Mouse (Mus musculus): Measurements from ENCODE around the gene Cradd.

The Cradd gene

GRCm38 (mm10) chr10:95275488-95275887, 48.4 kb downstream of the Cradd start:
- in situ Hi-C loops (cut with MboI, MseI): no loop called here

DNA sequence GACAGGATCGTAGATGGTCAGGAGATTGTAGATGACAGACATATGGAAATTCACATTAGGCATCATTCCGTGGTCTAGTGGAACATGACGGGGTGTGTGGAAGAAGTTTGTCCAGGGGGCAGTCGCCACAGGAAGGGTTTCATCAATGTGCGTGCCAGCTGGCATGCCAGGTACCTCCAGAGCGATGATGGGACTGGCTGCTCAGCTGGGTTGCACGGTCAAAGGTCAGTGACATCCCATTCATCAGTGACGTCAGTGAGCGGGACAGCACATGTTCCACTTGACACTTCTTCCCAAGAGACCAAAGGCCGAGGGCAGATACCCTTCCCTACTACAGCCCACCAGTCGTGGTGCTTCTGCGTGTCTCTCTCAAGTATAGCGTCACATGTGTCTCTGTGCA, 50.7 kb downstream of the Cradd start:
- in situ Hi-C loops (cut with MboI, MseI): no loop called here

DNA sequence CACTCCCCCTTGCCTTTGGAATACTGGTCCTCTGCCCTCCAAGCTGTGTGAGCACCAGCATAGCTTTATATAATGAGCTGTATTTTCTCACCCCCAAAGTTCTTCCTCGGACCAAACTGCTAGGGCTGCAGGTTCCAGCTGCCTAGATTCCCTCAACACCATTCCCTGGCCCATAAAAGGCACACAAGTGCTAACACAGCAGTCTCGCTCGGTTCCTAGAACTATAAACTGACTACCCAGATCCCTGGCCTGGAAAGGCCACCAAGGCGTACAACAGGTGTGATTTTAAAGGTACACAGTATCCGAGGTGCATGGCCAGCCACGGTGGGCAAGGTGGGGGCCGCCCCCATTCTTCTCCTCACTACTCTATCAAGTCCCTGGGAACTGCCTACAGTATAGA, 54.8 kb downstream of the Cradd start:
- in situ Hi-C loops (cut with MboI, MseI): no loop called here

- in situ Hi-C loops (cut with MboI, MseI): no loop called here
Observed at GRCm38 (mm10) chr10:95268366-95268765, 55.6 kb downstream of the Cradd start.

DNA sequence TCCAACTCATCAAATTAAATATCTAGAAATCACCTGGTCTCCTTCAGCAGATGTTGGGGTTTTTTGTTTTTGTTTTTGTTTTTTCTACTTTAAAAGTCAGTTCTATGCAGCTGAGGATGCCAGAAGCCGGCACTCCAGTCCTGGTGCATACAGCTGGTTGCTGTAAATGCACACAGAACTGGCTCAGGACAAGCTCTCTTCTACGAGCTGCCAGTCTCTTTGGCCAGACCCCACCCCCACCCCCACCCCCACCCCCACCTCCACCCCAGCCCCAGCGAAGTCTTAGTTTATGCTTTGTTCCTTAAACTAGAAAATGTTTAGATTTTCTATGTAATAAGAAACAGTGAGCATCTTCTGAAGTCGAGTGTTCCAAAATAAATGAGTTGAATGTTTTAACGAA, 57.0 kb downstream of the Cradd start:
- in situ Hi-C loops (cut with MboI, MseI): no loop called here

DNA sequence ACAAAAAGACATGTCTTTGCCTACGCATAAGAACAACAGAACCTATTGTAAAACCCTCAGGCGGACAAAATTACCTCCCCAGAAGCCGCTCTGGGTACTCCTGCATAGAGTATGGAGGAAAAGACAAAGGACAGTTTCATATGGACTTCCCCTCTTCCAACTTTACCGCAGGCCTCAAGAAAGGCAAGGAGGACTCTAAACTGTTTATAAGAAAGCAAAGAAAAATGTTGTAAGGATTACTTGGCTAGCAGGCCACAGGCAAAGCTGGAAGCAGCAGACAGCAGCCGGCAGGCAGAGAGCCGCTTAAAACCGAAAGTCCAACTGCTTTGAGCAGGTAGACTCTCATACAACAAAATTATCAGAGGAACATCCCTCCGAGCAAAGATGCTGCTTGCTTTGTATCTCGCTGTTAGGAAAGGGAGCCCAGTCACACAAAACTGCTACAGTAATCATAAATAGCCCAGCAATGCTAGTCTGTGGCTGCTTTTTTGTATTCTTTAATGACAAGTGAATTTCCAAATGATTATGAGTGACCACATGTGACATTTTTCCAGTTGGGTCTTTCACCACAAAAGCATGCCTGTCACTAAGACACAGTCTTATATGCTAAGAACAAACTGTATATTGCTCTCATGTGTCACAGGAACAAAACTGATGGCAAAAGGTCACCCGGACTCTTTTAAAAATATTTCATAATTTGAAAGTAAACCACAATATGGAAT, 57.7 kb downstream of the Cradd start:
- in situ Hi-C loops (cut with MboI, MseI): no loop called here

- in situ Hi-C loops (cut with MboI, MseI): no loop called here
Observed at GRCm38 (mm10) chr10:95265576-95265975, 58.4 kb downstream of the Cradd start.

- in situ Hi-C loops (cut with MboI, MseI): no loop called here
Observed at GRCm38 (mm10) chr10:95264485-95265321, 59.2 kb downstream of the Cradd start.

GRCm38 (mm10) chr10:95262388-95262787, 61.5 kb downstream of the Cradd start:
- in situ Hi-C loops (cut with MboI, MseI): no loop called here

DNA sequence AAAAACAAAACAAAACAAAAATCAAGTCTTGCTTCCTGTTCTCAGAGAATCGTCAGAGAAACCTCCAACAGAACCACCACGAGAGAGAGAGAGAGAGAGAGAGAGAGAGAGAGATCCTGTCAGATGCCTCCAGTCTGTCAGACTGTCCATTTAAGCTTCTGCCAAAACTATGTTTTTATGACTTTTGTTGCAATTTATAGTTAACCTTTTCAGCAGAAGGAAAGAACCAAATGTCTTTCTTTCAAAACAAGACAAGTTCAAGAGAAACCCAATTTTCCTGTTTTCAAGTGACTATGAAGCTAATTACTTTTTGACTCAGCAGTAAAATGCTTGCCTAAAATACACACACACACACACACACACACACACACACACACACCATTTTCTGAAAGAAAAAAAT, 62.7 kb downstream of the Cradd start:
- in situ Hi-C loops (cut with MboI, MseI): no loop called here

- in situ Hi-C loops (cut with MboI, MseI): no loop called here
Observed at GRCm38 (mm10) chr10:95260420-95260819, 63.5 kb downstream of the Cradd start.

- in situ Hi-C loops (cut with MboI, MseI): no loop called here
Observed at GRCm38 (mm10) chr10:95258471-95259155, 65.3 kb downstream of the Cradd start.

- in situ Hi-C loops (cut with MboI, MseI): no loop called here
Observed at GRCm38 (mm10) chr10:95257979-95258378, 66.0 kb downstream of the Cradd start.

GRCm38 (mm10) chr10:95256095-95256494, 67.8 kb downstream of the Cradd start:
- in situ Hi-C loops (cut with MboI, MseI): no loop called here

GRCm38 (mm10) chr10:95255018-95255680, 68.8 kb downstream of the Cradd start:
- in situ Hi-C loops (cut with MboI, MseI): no loop called here

DNA sequence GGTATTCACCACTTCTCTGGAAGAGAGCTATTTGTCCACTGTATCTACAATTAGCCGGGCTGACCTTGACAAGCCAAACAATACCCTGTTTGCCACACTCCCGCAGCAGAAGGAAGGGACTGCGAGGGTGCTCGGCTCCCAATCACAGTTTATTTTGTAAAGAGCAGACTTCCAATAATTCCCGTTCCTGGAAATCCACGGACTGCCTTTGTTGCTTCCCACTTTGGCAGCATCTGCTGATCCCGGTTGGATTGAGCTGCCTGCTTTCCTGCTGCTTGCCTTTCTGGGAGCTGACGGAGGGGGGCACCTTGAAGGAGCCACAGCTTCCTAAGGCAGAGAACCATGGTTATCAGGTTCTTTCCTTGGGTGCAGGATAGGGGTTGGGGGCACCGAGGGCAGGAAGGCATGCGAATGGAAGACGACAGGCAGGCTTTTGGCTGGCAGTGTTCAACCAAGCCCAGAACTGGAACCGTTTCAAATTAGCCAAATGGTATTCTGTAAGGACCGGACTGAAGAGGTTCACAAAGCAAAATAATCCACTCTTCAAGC, 69.4 kb downstream of the Cradd start:
- in situ Hi-C loops (cut with MboI, MseI): no loop called here

DNA sequence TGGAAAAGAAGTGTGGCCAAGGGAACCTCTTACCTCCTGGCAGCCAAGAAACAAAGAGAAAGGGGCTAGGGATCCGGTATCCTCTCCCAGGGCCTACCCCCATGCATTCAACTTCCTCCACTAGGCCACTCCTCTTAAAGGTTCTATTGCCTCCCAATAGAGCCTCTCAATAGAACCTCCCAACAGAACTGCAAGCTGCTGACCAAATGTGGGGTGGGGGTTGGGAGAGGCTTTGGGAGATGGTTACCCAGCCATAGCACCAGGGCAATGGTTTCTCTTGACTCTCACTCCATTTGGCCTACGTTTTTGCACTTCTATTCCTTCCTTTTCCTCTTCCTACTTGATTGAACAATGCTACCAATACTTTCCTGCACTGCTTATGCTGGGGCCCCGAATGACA, 69.9 kb downstream of the Cradd start:
- in situ Hi-C loops (cut with MboI, MseI): no loop called here

- in situ Hi-C loops (cut with MboI, MseI): no loop called here
Observed at GRCm38 (mm10) chr10:95251674-95252073, 72.3 kb downstream of the Cradd start.

DNA sequence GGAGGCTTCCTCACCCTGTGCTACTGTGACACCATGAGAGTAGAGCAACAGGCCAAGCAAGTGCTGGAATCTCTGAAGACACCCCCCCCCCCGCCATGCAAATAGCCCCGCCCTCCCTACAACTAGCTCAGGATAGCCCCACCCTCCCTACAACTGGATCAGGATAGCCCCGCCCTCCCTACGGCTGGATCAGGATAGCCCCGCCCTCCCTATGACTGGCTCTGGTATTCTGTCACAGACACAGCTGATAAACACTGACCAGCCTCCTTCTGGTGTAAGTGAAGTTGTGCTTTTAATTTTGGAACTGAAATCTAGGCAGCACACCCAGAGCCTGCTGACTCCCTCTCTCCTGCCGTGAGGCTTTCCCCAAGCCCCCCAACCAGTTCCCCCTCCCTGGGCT, 75.6 kb downstream of the Cradd start:
- in situ Hi-C loops (cut with MboI, MseI): no loop called here

DNA sequence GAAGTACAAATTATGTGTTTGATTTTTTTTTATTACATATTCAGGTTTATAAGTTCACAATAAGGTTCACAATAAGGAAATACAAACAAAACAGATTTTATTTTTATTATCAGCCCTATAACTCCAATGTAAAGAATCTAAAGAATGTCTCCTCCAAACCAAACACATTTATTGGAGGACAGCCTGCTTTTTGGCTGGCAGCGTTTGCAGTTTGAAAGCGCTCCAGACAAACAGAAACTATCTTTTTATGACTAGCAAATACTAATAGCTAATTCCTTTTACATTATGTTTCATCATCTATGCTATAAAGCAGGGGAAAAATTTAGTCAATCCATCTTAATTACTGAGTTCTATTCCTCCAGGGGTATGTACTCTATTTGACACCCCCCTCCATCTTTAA, 77.2 kb downstream of the Cradd start:
- in situ Hi-C loops (cut with MboI, MseI): no loop called here

GRCm38 (mm10) chr10:95245680-95245982, 78.3 kb downstream of the Cradd start:
- in situ Hi-C loops (cut with MboI, MseI): no loop called here
